Mouse (Mus musculus) ovary, adult 2 months (tissue): ENCODE measurements around the gene Zfp217. TPM values are rescaled to one million over a fixed set of nuclear protein-coding genes. Genes with fewer than 3 reads are reported as not detected.

ENCODE experiments used
- polyA plus RNA-seq: library from polyadenylated mRNA; depleted of rRNA; stranded (reverse); fragments of >200 nt; gene quantifications from 2 replicates; pipeline ENCODE4 v1.2.3, GENCODE M21; 2012; rRNA removed

The Zfp217 gene
- polyA plus RNA-seq, result 13.1 and 20.8 TPM in 2 replicates

DNA sequence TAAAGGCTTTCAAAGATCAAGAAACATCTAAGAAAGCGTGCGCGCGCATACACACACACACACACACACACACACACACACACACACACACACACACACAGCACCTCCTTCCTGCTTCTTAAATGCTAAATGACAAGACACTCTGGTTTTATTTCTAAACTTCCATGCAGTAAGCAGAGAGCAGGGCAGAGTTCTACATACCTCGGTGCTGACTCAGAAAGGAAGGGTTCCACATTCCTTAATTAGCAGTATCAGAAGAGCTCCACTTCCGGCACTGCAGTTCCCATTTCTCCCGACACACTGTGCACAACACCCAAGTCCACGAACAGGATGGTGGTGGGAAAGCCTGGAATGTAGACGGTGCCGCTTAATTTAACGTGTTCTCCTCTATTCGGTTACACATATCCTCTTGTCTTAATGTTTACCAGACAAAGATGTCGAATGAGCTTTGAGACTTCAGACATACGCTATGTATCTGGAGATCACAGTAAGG lies at the start of gene Zfp217:
TSS of gene Zfp217 (minus strand) at position 443 of the 493 bp plus-strand sequence.

